In the genomic region with DNA sequence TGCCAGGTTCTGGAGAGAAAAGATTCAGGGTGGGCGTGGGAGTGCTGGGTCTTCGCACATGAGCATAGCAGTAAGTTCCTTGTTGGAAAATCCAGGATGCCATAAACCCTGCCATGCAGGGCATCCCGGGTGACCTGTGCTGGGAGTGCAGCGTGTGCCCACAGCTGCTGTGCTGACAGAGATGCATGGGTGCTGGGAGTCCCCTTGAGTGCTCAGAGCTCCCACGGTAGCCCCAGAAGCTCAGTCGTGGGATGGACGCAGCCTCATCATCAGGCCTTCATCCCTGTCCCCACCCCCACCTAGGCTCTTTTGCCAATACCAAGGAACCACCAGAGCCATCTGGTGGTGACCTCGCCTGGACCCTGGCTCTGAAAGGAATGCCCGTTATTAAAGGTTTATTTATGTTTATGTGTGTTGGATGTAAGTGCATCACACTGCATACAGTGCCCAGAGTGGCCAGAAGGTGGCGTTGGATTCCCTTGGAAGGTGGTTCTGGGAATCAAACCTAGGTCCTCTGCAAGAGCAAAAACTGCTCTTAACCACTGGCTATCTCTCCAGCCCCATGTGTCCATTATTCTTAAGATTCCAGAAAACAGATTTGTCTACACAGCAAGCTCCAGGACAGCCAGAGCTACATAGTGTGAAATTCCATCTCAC, we compare ENCODE assay signal across 9 mouse cellular contexts. TPM values are rescaled to one million over a fixed set of nuclear protein-coding genes. Genes with fewer than 3 reads are reported as not detected.
A peak's percentile ranks its signal among the peaks of the same experiment; 100 is the strongest.
DNase-seq lines count a peak whose midpoint lies in the region; ATAC-seq and TF ChIP-seq lines count a peak whose summit lies in the region.
"Had no signal": no experiment of that assay in that cellular context is flagged by ENCODE, and none has a peak within 500 bp of the region (broad histone marks: within the 10 kb centered on the region; RNA-seq: fewer than 3 reads in every experiment).

No protein-coding gene starts in this region.

- ATAC-seq in heart, embryonic 15.5 days (replicated peaks; ENCODE audit: insufficient number of reproducible peaks, insufficient read depth, low FRiP score, low read depth), result no peak
- peak; percentile 15; the same call in 1 of the 2 replicates for ATAC-seq in megakaryocyte-erythroid progenitor cell, adult 5-6 weeks (replicated peaks; ENCODE audit: low FRiP score, low TSS enrichment, poor library complexity, severe bottlenecking)
- no peak for ATAC-seq in activated CD4-positive, CD25-positive, alpha-beta regulatory T cell, adult 4 months

- no peak overlapping the region for H3K27ac ChIP-seq in kidney, adult 2 months (ENCODE audit: insufficient read depth, low read depth, low read length)
- peak overlapping the region; percentile 77 for H3K27ac ChIP-seq in heart, embryonic 15.5 days

- H3K4me2 ChIP-seq in heart, embryonic 15.5 days, result no peak overlapping the region

- no peak for TF ChIP-seq POLR2A in kidney, adult 2 months (IDR thresholded peaks at IDR 0.05; ENCODE audit: low read depth, low read length)

- H3K4me1 ChIP-seq in kidney, adult 2 months (ENCODE audit: control insufficient read depth, insufficient read depth, low read length), result no peaks in the 10 kb centered on the region
- peaks cover 42% of the 10 kb centered on the region for H3K4me1 ChIP-seq in heart, embryonic 15.5 days (replicated peaks)

- no peak overlapping the region for H3K4me3 ChIP-seq in kidney, adult 2 months (ENCODE audit: insufficient read depth, low read depth, low read length)
- no peak overlapping the region for H3K4me3 ChIP-seq in heart, embryonic 15.5 days

- no peaks in the 10 kb centered on the region for H3K27me3 ChIP-seq in kidney, adult 2 months (replicated peaks; ENCODE audit: control insufficient read depth, insufficient read depth, low read length)
- H3K27me3 ChIP-seq in heart, embryonic 15.5 days, result no peaks in the 10 kb centered on the region

- WGBS in kidney, adult 2 months, result 78% methylated on average over 10 of the region's 10 CpGs
- 72% methylated on average over 10 of the region's 10 CpGs for WGBS in heart, embryonic 15.5 days

- no peaks in the 10 kb centered on the region for H3K36me3 ChIP-seq in kidney, adult 2 months (ENCODE audit: control insufficient read depth, insufficient read depth, low read length)
- H3K36me3 ChIP-seq in heart, embryonic 15.5 days, result peaks cover 40% of the 10 kb centered on the region

- peak; percentile 43 for DNase-seq in kidney, adult 2 months
- no peak for DNase-seq in kidney, adult 11 months
- DNase-seq in R1 (ENCODE audit: low read depth, low spot score), result peak; percentile 78
- DNase-seq in ovary, postnatal 36 days (ENCODE audit: low spot score), result no peak
- DNase-seq in gastrocnemius, adult 8-10 months (ENCODE audit: low spot score in 2 of 2), result no peak

- no peaks in the 10 kb centered on the region for H3K9me3 ChIP-seq in heart, embryonic 15.5 days (replicated peaks)

- peak; percentile 66 for TF ChIP-seq CTCF in kidney, adult 2 months (conservative IDR thresholded peaks at IDR 0.05; ENCODE audit: insufficient read depth, insufficient read length, low read depth, low read length)

- no peak overlapping the region for H3K9ac ChIP-seq in heart, embryonic 15.5 days

RNA-seq across cellular contexts. Expression of a gene that starts 0.7 kb away (rescaled TPM):
- polyA plus RNA-seq in kidney, adult 2 months (2012; rRNA removed), result 9.6 and 10.6 TPM in 2 replicates
- polyA plus RNA-seq in heart, embryonic 15.5 days (2015; fragmentation: Nextera tagmentation; extraction: Ambion mirVana), result 6.9 and 9.7 TPM in 2 replicates
- 8.2 TPM in 1 of 2 replicates, not detected in the other for total RNA-seq in megakaryocyte-erythroid progenitor cell, adult 5-6 weeks (2014; fragmentation: Nextera tagmentation)
- total RNA-seq in megakaryocyte-erythroid progenitor cell, adult 5-6 weeks (2017), result 0.19 and 0.46 TPM in 2 replicates
- polyA plus RNA-seq in activated CD4-positive, CD25-positive, alpha-beta regulatory T cell, adult 4 months (2017; shearing (Covaris generic)), result under 1 TPM; 0.21 to 0.79 TPM
- 1 to 10 TPM in 2 of 4 experiments, under 1 TPM in 2; 0.22 to 1.5 (median 0.95) TPM for total RNA-seq in gastrocnemius, adult 8-10 months (2022)

RNA-seq across cellular contexts. Expression of a gene that starts 6.5 kb away (rescaled TPM):
- polyA plus RNA-seq in kidney, adult 2 months (2012; rRNA removed), result 114 and 134 TPM in 2 replicates
- 55.3 and 61.5 TPM in 2 replicates for polyA plus RNA-seq in heart, embryonic 15.5 days (2015; fragmentation: Nextera tagmentation; extraction: Ambion mirVana)
- 22.5 and 24.2 TPM in 2 replicates for total RNA-seq in megakaryocyte-erythroid progenitor cell, adult 5-6 weeks (2014; fragmentation: Nextera tagmentation)
- total RNA-seq in megakaryocyte-erythroid progenitor cell, adult 5-6 weeks (2017), result 30.4 and 35.9 TPM in 2 replicates
- 10 to 100 TPM; 36.4 to 42.7 TPM for polyA plus RNA-seq in activated CD4-positive, CD25-positive, alpha-beta regulatory T cell, adult 4 months (2017; shearing (Covaris generic))
- 10 to 100 TPM; 32.4 to 38.1 (median 36.0) TPM for total RNA-seq in gastrocnemius, adult 8-10 months (2022)

RNA-seq across cellular contexts. Expression of a gene that starts 10.0 kb away (rescaled TPM):
- polyA plus RNA-seq in kidney, adult 2 months (2012; rRNA removed), result 31.4 and 49.7 TPM in 2 replicates
- polyA plus RNA-seq in heart, embryonic 15.5 days (2015; fragmentation: Nextera tagmentation; extraction: Ambion mirVana), result not detected in 2 replicates
- not detected in 2 replicates for total RNA-seq in megakaryocyte-erythroid progenitor cell, adult 5-6 weeks (2014; fragmentation: Nextera tagmentation)
- total RNA-seq in megakaryocyte-erythroid progenitor cell, adult 5-6 weeks (2017), result not detected in 2 replicates
- polyA plus RNA-seq in activated CD4-positive, CD25-positive, alpha-beta regulatory T cell, adult 4 months (2017; shearing (Covaris generic)), result not detected
- total RNA-seq in gastrocnemius, adult 8-10 months (2022), result not detected
- polyA plus RNA-seq: embryonic facial prominence, embryonic 14.5 days had no signal

RNA-seq across cellular contexts. Expression of a gene that starts 33.1 kb away (rescaled TPM):
- polyA plus RNA-seq in kidney, adult 2 months (2012; rRNA removed), result 675 and 763 TPM in 2 replicates
- polyA plus RNA-seq in heart, embryonic 15.5 days (2015; fragmentation: Nextera tagmentation; extraction: Ambion mirVana), result 58.5 and 68.9 TPM in 2 replicates
- 20.2 and 27.4 TPM in 2 replicates for total RNA-seq in megakaryocyte-erythroid progenitor cell, adult 5-6 weeks (2014; fragmentation: Nextera tagmentation)
- 22.6 and 25.8 TPM in 2 replicates for total RNA-seq in megakaryocyte-erythroid progenitor cell, adult 5-6 weeks (2017)
- 10 to 100 TPM; 15.3 to 15.8 TPM for polyA plus RNA-seq in activated CD4-positive, CD25-positive, alpha-beta regulatory T cell, adult 4 months (2017; shearing (Covaris generic))
- total RNA-seq in gastrocnemius, adult 8-10 months (2022), result 100 to 1,000 TPM; 116 to 140 (median 128) TPM

RNA-seq across cellular contexts. Expression of a gene that starts 33.2 kb away (rescaled TPM):
- 64.9 and 70.1 TPM in 2 replicates for polyA plus RNA-seq in kidney, adult 2 months (2012; rRNA removed)
- 30.3 and 45.7 TPM in 2 replicates for polyA plus RNA-seq in heart, embryonic 15.5 days (2015; fragmentation: Nextera tagmentation; extraction: Ambion mirVana)
- total RNA-seq in megakaryocyte-erythroid progenitor cell, adult 5-6 weeks (2014; fragmentation: Nextera tagmentation), result 69.2 and 123 TPM in 2 replicates
- 34.9 and 43.9 TPM in 2 replicates for total RNA-seq in megakaryocyte-erythroid progenitor cell, adult 5-6 weeks (2017)
- 100 to 1,000 TPM in 1 of 2 experiments, 10 to 100 TPM in 1; 94.5 to 110 TPM for polyA plus RNA-seq in activated CD4-positive, CD25-positive, alpha-beta regulatory T cell, adult 4 months (2017; shearing (Covaris generic))
- 10 to 100 TPM; 24.3 to 32.8 (median 27.2) TPM for total RNA-seq in gastrocnemius, adult 8-10 months (2022)

Comparison
In these comparisons a context has a peak if more than half of its experiments do, and no peak if none do; other contexts are left out.
1. DNase-seq: peak in kidney, adult 2 months (single experiment) and R1 (single experiment); none in kidney, adult 11 months (single experiment), ovary, postnatal 36 days (single experiment) and gastrocnemius, adult 8-10 months (0 of 2).
2. RNA of a gene that starts 10.0 kb away (polyA plus RNA-seq): 31.4 to 49.7 TPM in kidney, adult 2 months; not detected in heart, embryonic 15.5 days and not detected in activated CD4-positive, CD25-positive, alpha-beta regulatory T cell, adult 4 months; every median in the first group is over 10 times any median in the second.